Mouse (Mus musculus) neutrophil, adult 83 days (primary cell): Measurements from ENCODE around the gene Pced1a. TPM values are rescaled to one million over a fixed set of nuclear protein-coding genes. Genes with fewer than 3 reads are reported as not detected.

Experiments
- total RNA-seq, 2 experiments: library from RNA; stranded (reverse); gene quantifications; one replicate each; pipeline ENCODE4 v1.2.4; 2023

Gene Pced1a
- 10 to 100 TPM; 11.6 to 13.3 TPM for total RNA-seq

DNA sequence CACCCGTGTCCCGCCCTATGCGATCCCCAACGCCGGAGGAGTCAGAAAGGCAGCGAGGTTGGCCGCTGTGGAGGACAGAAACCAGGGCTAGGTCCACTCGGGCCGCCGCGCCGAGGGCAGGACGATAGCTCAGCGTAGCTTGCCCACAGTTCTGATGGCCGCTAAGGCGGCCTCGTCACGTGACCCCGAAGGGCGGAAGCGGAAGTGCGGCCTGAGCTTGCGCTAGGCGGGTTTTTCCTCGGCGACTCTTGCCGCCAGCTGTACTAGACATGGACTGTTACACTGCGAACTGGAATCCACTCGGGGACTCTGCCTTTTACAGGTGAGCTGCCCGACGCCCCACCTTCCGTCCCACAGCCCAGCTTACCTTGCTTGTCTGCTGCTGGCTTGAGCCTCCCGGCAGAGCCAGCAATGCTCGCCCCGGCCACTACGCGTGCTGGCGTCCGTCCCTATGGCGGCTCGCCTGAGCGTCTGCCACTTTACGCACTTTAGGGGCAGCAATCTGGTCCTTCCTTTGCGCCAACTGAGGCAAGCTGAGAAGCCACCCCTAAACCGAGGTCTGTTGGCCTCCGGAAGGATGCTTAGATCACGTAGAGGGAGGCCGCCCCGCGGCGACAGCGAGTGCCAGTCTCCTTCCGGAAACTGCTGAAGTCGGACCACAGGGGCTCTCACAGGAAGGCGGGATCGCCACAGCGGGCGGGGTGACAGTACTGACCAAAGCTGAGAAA lies at the start of gene Pced1a, which contains the start of gene Vps16:
Gene Pced1a, minus strand, starts transcription at position 576 of the 728 bp plus-strand sequence.
Gene Vps16, plus strand, starts transcription at position 214 of the 728 bp plus-strand sequence.

DNA sequence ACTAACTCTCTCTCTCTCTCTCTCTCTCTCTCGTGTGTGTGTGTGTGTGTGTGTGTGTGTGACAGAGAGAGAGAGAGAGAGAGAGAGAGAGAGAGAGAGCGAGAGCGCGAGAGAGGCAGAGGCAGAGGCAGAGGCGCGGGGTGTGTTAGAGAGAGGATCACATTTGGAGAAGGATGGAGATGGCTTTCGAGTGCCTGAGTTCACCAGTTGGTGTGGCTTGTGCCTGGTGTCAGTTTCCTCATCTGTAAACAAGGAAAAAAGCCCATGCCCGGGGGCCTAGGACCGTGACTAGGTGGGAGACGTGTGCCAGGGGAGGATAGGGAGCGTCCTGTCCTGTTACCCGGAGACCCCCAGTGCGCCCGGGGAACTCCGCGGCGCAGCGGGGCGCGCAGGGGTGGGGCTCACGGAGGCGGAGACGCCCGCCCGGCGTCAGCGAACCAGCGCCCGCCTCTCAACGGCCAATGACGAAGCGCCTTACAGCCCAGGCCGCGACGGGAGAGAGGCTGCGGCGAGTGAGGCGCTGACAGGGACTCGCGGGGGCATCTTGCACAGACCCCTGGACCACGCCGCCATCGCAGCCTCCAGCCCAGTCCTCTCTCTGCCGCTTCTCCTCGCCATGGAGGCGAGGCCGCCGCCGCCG lies 25.4 kb upstream of the Pced1a start, which contains the start of gene Ptpra:
Gene Ptpra, plus strand, starts transcription at position 485 of the 640 bp plus-strand sequence.

DNA sequence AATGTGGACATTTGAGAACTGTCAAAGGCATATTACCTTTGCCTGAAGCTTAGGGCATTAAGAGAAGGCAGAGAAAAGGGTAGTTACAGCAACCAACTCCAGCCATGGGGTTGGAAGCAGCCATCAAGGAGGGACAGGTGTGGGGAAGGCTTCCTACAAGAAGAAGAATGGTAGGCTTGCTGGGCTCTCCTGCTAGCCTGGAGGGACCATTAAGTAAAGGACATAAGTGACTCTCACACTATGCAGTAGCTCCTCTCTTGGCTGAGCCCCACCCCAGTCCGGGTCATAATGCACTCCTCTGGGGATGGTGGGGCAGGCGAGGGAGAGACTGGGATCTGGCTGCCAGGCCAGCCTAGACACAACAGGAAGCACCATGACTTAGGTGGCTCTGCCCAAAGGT lies 18.3 kb downstream of the Pced1a start, which contains the start of gene Tmem239:
Gene Tmem239, plus strand, starts transcription at position 301 of the 400 bp plus-strand sequence.

DNA sequence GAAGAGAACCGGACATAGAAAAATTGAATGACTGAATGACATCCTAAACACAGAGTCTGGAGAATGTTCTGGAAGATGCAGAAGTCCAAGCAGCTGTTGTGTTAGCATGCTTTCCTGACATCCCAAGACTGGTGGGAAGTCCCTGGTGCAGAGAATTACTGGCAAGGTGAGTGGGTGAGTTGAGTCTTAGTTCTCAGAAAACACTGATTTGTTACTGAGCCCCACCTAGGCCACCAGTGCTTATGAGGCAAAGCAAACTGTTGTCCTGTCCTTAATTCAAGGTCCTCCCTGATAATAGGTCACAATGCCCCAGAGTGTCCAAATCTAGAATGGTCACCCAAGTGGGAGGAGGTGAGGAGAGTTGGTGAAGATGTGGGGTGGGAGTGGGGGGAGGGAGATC lies 19.6 kb downstream of the Pced1a start, which contains the start of the genes Gm28372 and 1700020A23Rik:
Gene Gm28372, plus strand, starts transcription at position 301 of the 400 bp plus-strand sequence.
Gene 1700020A23Rik, plus strand, starts transcription at position 321 of the 400 bp plus-strand sequence.

DNA sequence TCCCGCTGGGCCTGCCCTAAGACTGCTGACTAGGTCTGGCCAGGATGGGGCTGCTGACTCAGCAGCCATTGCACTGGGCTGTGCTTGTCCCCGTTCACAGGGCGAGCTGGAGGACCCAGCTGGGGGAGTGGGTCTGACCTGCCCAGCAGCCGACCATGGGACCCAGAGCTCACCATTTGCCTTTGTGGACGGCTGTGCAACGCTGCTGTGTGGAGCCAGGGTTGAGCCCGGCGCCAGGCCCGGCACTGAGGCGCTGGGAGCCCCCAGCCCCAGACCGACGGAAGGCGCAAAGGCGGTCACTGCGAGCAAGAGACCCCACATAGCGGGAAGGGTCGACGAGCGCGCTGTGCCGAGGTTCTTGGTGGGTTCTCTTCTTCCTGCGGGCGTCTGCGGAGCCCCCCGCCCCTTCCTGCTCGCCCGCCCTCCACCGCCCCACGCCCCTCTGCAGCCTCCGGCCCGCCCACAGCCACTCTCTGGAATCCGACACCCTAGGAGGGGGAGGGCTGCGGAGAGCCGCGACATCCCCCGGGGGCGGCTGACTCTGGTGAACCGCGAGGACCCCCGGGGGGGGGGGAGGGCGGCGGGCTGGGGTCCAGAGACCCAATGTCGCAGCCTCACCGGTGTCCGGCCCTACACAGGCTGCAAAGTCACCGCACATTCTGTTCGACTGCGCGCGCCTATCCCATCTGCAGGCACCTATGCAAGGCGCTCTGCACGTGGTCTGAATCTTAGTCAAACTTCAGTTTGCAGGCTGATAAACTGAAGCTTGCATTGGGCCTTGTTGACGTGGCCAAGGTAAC lies 27.1 kb downstream of the Pced1a start, which contains the start of gene Cpxm1:
Gene Cpxm1, minus strand, starts transcription at position 389 of the 800 bp plus-strand sequence.

Other genes with a start within 250 kb of the Pced1a start
- gene Snrpb, start 245.3 kb downstream of the Pced1a start, total RNA-seq, result 100 to 1,000 TPM; 152 to 163 TPM
- not detected for gene Tmc2, start 229.5 kb downstream of the Pced1a start, total RNA-seq
- 100 to 1,000 TPM in 1 of 2 experiments, 10 to 100 TPM in 1; 91.1 to 110 TPM for gene Nop56, start 150.3 kb downstream of the Pced1a start, total RNA-seq
- 10 to 100 TPM; 56.2 to 62.2 TPM for gene Idh3b, start 140.2 kb downstream of the Pced1a start, total RNA-seq
- not detected for gene Ebf4, start 129.5 kb downstream of the Pced1a start, total RNA-seq
- gene Cpxm1, start 27.1 kb downstream of the Pced1a start, total RNA-seq, result under 1 TPM; 0.40 to 0.96 TPM
- gene Gm28372, start 19.5 kb downstream of the Pced1a start, total RNA-seq, result not detected
- gene 1700020A23Rik, start 19.4 kb downstream of the Pced1a start, total RNA-seq, result not detected
- not detected for gene Tmem239, start 18.2 kb downstream of the Pced1a start, total RNA-seq
- 10 to 100 TPM; 59.3 to 68.0 TPM for gene Vps16, start 362 bp downstream of the Pced1a start, total RNA-seq
- 10 to 100 TPM; 70.2 to 88.9 TPM for gene Ptpra, start 25.6 kb upstream of the Pced1a start, total RNA-seq
- 10 to 100 TPM; 26.7 to 31.5 TPM for gene Mrps26, start 139.0 kb upstream of the Pced1a start, total RNA-seq
- gene Oxt, start 151.5 kb upstream of the Pced1a start, total RNA-seq, result not detected
- not detected for gene Avp, start 157.9 kb upstream of the Pced1a start, total RNA-seq
- 1 to 10 TPM; 4.3 to 5.1 TPM for gene Fastkd5, start 205.3 kb upstream of the Pced1a start, total RNA-seq
- 1 to 10 TPM; 2.6 to 3.6 TPM for gene Ubox5, start 205.3 kb upstream of the Pced1a start, total RNA-seq
- gene Lzts3, start 218.1 kb upstream of the Pced1a start, total RNA-seq, result 1 to 10 TPM in 1 of 2 experiments, under 1 TPM in 1; 0.99 to 1.1 TPM
- 10 to 100 TPM; 41.6 to 43.0 TPM for gene Ddrgk1, start 240.0 kb upstream of the Pced1a start, total RNA-seq
- gene Itpa, start 242.9 kb upstream of the Pced1a start, total RNA-seq, result 10 to 100 TPM; 11.7 to 12.8 TPM